Mouse (Mus musculus) liver, postnatal 0 days (tissue): Measurements from ENCODE around the gene Fyttd1. TPM values are rescaled to one million over a fixed set of nuclear protein-coding genes. Genes with fewer than 3 reads are reported as not detected.

ENCODE experiments used
- ATAC-seq: fragments of 200-750 bp; cut with Nextera tagmentation; 2 replicates; pipeline ENCODE4 v1.8.0; 2017; ENCODE audit warnings: mild to moderate bottlenecking, moderate library complexity
- DNase-seq: peaks from one replicate; pipeline ENCODE4 v3.0.0-alpha.2; 2016
- H3K27ac ChIP-seq: fragments of 300-500 bp; sonication (generic); 2 replicates; pipeline ENCODE4 v1.5.1; 2014; ENCODE audit warnings: antibody characterized with exemption, moderate library complexity, mild to moderate bottlenecking, low read depth
- H3K27me3 ChIP-seq: fragments of 300-500 bp; sonication (generic); 2 replicates; pipeline ENCODE4 v1.6.1; 2014; ENCODE audit warnings: low read length, control low read depth, mixed read lengths; ENCODE audit not compliant: insufficient read depth
- H3K36me3 ChIP-seq: fragments of 300-500 bp; sonication (generic); replicated peaks from 2 replicates; pipeline ENCODE4 v1.6.1; 2014; ENCODE audit warnings: mild to moderate bottlenecking, control low read depth, low read length, moderate library complexity, mixed read lengths; ENCODE audit not compliant: insufficient read depth
- H3K4me1 ChIP-seq: fragments of 300-500 bp; sonication (generic); 2 replicates; pipeline ENCODE4 v1.6.1; 2014; ENCODE audit warnings: antibody characterized with exemption, mild to moderate bottlenecking, control low read depth; ENCODE audit not compliant: insufficient read depth
- H3K4me2 ChIP-seq: fragments of 300-500 bp; sonication (generic); 2 replicates; pipeline ENCODE4 v1.6.1; 2014; ENCODE audit warnings: low read depth, mild to moderate bottlenecking, low read length, moderate library complexity, mixed read lengths
- H3K4me3 ChIP-seq: fragments of 300-500 bp; sonication (generic); 2 replicates; pipeline ENCODE4 v1.5.1; 2014; ENCODE audit warnings: low read depth, low read length
- H3K9ac ChIP-seq: fragments of 300-500 bp; sonication (generic); replicated peaks from 2 replicates; pipeline ENCODE4 v1.6.1; 2014; ENCODE audit warnings: mild to moderate bottlenecking, moderate library complexity
- H3K9me3 ChIP-seq: fragments of 300-500 bp; sonication (generic); 2 replicates; pipeline ENCODE4 v1.6.1; 2016; ENCODE audit warnings: mild to moderate bottlenecking, control low read depth, low read length, mixed read lengths
- CTCF ChIP-seq: sonication (generic); IDR thresholded peaks from 2 replicates; pipeline ENCODE4 v1.5.1; 2016; ENCODE audit warnings: antibody characterized with exemption, low read depth
- EP300 ChIP-seq: IDR thresholded peaks from 2 replicates; pipeline ENCODE4 v1.6.1; 2016; ENCODE audit warnings: antibody characterized with exemption, low read depth, mild to moderate bottlenecking
- WGBS: fragments of 180-500 bp; shearing (Covaris S2); extraction: QIAGEN DNeasy Blood & Tissue Kit; methylation state at CpG from one replicate; pipeline ENCODE4 v1.1.7; 2014; ENCODE audit not compliant: insufficient replicate concordance; 5-methylcytosine and 5-hydroxymethylcytosine counted together
- polyA plus RNA-seq: library from polyadenylated mRNA; unstranded; fragments of >200 nt; fragmentation: Nextera tagmentation; extraction: Ambion mirVana; gene quantifications from 2 replicates; pipeline ENCODE4 v1.2.1, GENCODE M21; 2015

Fyttd1 gene
- 36.6 and 40.6 TPM in 2 replicates for polyA plus RNA-seq

DNA sequence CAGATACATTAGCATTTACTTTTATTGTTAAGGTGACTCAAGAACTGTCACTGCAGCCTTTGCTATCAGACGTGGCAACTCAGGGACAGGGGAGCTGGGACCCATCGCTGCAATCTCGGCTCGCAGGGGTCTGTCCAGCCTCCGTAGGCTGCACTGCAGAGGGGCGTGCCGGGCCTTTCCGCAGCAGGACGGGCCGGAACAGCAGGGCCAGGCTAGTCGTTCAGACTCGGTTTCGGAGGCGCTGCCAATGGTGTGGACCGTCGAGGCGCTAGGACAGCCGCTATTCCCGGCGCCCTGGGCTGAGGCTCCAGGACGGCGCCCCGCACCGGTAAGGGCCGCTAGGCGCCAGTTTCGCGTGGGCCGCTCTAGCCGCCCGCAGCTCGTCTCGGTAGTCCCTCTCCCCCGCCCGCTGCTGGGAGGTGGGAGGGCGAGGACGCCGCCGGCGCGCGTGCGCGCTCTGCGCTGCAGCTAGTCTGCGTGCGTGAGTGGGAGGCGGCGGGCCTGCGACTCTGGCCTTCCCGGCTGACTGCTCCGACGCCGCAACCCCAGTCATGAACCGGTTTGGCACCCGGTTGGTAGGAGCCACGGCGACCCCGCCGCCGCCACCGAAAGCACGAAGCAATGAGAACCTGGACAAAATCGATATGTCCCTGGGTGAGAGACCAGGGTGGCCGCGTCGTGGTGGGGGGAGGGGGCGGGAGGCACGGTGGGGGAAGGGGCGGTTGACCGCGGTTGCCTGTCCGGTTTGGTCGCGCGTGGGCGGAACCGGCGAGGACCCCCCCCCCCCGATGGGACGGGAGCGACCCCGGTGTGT, at the start of gene Fyttd1, which contains the start of gene Rubcn:
Gene Fyttd1 (plus strand): TSS at position 158 of the 814 bp plus-strand sequence.
Gene Rubcn (minus strand): TSS at position 424 of the 814 bp plus-strand sequence.
- Histone ChIP-seq H3K4me1 (peaks cover 16% of the 10 kb centered on the region), H3K36me3 (no peaks in the 10 kb centered on the region), H3K9me3 (no peaks in the 10 kb centered on the region), H3K9ac (peak within 1 kb of the TSS; percentile 87), H3K4me2 (peak within 1 kb of the TSS; percentile 92), H3K27ac (peak within 1 kb of the TSS; percentile 86), H3K4me3 (peak within 1 kb of the TSS; percentile 75), H3K27me3 (no peaks in the 10 kb centered on the region)
- TF ChIP-seq CTCF = peak; percentile 62
- TF ChIP-seq EP300 = no peak
- WGBS = 0% methylated on average over 75 of the region's 83 CpGs
- DNase-seq (peak; percentile 95), ATAC-seq (peak; percentile 97)

DNA sequence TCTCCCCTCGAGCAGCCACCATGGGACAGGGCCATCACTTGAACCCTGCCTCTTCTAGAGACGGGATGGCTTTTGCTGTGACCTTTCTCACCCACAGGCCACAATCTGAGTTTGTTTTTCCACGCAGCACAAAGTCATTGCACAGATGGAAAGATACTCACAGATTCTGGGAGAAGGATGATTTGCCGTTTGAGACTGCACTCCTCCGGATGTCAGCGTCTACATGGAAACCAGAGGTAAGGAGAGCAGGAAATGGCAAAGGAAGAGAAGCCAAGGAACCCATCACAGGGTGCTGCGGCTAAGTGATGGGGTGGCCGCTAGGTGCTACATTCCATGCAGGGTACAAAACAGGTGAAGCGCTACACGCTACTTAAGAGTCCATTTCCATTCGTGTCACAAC, 48.2 kb upstream of the Fyttd1 start:
- no peak overlapping the region for H3K9ac ChIP-seq
- H3K9me3 ChIP-seq = no peaks in the 10 kb centered on the region
- TF ChIP-seq EP300 (no peak), CTCF (no peak)
- no peak for DNase-seq
- H3K27me3 ChIP-seq = no peaks in the 10 kb centered on the region
- ATAC-seq = no peak
- no peaks in the 10 kb centered on the region for H3K4me1 ChIP-seq
- H3K4me2 ChIP-seq = no peak overlapping the region
- H3K4me3 ChIP-seq = no peak overlapping the region
- 79% methylated on average over 11 of the region's 11 CpGs for WGBS
- no peak overlapping the region for H3K27ac ChIP-seq
- peaks cover 32% of the 10 kb centered on the region for H3K36me3 ChIP-seq

DNA sequence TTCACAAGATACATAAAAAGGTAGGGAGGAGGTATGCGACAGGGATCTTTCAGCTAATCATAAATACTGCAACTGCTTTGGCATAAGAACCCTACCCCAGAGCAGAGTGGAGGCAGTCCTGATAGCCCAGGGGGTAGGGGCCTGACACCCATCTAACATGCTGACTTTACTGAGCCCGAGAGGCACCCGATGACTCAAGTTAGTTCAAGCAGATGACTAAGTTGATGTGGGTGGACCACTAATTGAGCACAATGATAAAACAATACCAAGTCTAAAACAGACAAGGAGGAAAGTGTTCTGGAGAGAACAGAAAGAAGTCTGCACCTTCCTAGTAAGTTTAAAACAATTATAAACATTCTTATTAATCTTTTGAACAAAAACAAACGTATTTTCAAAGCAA, 45.8 kb upstream of the Fyttd1 start:
- peaks cover 21% of the 10 kb centered on the region for H3K36me3 ChIP-seq
- H3K27ac ChIP-seq = no peak overlapping the region
- no peaks in the 10 kb centered on the region for H3K4me1 ChIP-seq
- H3K9me3 ChIP-seq = no peaks in the 10 kb centered on the region
- TF ChIP-seq CTCF (no peak), EP300 (no peak)
- DNase-seq (no peak), ATAC-seq (no peak)
- WGBS = 80% methylated on average over 4 of the region's 4 CpGs
- H3K4me3 ChIP-seq = no peak overlapping the region
- H3K9ac ChIP-seq = no peak overlapping the region
- no peaks in the 10 kb centered on the region for H3K27me3 ChIP-seq
- H3K4me2 ChIP-seq = no peak overlapping the region

DNA sequence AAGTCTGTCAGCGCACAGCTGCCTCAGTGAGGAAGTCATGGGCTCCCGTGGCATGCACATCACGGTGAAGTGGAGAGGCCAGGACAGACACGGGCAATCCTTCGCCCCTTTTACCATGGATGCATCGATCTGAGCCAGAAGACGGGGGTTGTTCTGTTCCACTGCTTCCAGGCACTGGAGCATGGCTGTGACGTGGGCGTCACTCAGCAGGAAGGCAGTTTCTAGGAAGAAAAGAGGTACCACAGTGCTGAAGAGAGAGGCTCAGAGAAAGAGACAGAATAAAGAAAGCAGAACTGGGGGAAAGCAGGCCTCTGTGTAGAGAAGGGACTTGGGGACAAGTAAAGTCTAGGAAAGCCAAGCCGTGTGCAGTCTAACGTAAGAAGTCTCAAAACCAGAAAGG, 30.2 kb upstream of the Fyttd1 start:
- Histone ChIP-seq H3K9ac (no peak overlapping the region), H3K9me3 (no peaks in the 10 kb centered on the region), H3K4me3 (no peak overlapping the region), H3K36me3 (peaks cover 38% of the 10 kb centered on the region), H3K27me3 (no peaks in the 10 kb centered on the region), H3K4me2 (no peak overlapping the region), H3K4me1 (no peaks in the 10 kb centered on the region), H3K27ac (no peak overlapping the region)
- 89% methylated on average over 11 of the region's 11 CpGs for WGBS
- ATAC-seq (no peak), DNase-seq (no peak)
- TF ChIP-seq CTCF (no peak), EP300 (no peak)

DNA sequence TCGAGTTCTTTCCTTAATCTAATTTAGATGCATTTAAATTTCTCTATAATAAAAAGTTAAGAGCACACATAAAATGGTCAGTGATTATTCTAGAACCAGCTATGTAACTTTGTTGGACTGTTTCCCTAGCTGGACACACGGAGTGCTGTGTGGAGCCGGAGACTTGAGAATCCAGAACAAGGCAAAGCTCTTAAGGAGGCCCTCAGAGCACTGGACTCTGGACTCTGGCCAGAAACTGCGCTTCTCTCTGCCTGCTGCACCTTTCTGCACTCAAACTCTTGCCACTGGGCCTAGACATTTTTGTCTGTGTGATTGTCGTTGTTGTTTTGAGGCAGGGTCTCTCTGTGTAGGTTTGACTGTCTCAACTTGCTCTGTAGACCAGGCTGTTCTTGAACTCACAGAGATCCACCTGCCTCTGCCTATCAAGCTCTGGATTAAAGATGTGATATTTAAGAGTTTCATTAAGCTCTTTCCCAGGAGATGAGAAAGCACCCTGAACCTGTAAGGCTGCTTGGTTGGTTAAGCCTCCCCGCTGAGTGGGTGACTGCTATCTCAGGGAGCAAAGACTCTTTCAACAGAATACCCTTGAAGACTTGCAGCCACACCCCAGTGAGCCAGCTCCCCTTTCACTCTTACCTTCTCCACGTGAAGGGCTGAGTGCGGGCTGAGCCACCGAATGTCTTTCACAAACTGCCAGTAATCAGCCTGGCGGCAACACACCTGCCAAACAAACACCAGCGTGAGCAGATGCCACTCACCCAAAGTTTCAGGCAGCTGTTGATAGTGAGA, 28.1 kb upstream of the Fyttd1 start:
- no peak for DNase-seq

DNA sequence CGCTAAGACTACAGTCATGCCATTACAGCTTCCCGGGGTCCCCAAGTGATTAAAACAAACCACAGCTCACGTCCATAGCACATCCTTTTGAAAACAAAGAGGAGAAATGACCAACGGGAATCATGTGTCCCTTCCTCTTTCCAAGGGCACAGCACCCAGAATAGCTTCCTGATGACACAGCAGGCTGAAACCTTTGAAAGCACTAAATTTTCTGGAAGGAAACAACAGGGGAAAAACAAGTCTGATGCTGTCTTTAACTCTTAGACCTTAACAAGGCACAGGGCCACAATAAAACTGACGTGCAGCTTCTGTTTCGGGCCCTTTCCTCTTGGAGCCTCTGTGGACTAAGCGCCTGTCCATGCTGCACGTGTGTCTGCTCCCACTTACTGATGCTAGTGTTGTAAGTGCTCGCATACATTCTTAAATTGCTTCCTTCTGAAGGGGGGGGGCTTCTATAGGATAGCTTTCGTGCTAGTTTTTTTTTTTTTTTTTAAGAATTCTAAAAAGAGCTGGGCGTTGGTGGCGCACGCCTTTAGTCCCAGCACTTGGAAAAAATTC, 23.7 kb upstream of the Fyttd1 start:
- Histone ChIP-seq H3K4me2 (no peak overlapping the region), H3K4me1 (no peaks in the 10 kb centered on the region), H3K9me3 (no peaks in the 10 kb centered on the region), H3K4me3 (no peak overlapping the region), H3K36me3 (peaks cover 5% of the 10 kb centered on the region; the same call in 1 of the 2 replicates), H3K9ac (no peak overlapping the region), H3K27ac (peak overlapping the region; percentile 13; the same call in 1 of the 2 replicates), H3K27me3 (no peaks in the 10 kb centered on the region)
- DNase-seq (no peak), ATAC-seq (peak; percentile 59)
- TF ChIP-seq EP300 (peak; percentile 42), CTCF (no peak)
- 59% methylated on average over 13 of the region's 13 CpGs for WGBS

More for the DNA sequence above, 28.1 kb upstream of the Fyttd1 start:
- Histone ChIP-seq H3K27me3 (no peaks in the 10 kb centered on the region), H3K4me3 (no peak overlapping the region), H3K36me3 (peaks cover 26% of the 10 kb centered on the region), H3K9ac (no peak overlapping the region), H3K4me1 (no peaks in the 10 kb centered on the region), H3K4me2 (no peak overlapping the region), H3K27ac (no peak overlapping the region), H3K9me3 (no peaks in the 10 kb centered on the region)
- 83% methylated on average over 11 of the region's 11 CpGs for WGBS
- ATAC-seq = no peak
- no peak for TF ChIP-seq EP300
- no peak for TF ChIP-seq CTCF
